Mouse (Mus musculus): ENCODE data around the gene Fth1.
"Not testable (repeated sequence)": the region's sequence is repeated elsewhere in the genome, so short reads cannot be mapped to it uniquely, and the experiment has no call there.

GRCm38 (mm10) chr19:9931167-9931607 is 49.2 kb upstream of the Fth1 start:
- TF ChIP-seq CTCF (IDR thresholded peaks at IDR 0.05; ENCODE audit: borderline replicate concordance, control insufficient read depth, extremely low read depth, insufficient read depth, low read length, poor library complexity); POLR2A (IDR thresholded peaks at IDR 0.05; ENCODE audit: control insufficient read depth, extremely low read depth, insufficient read depth, low read length, poor library complexity): not testable (repeated sequence)

All from thymus, adult 2 months (tissue).